Mouse (Mus musculus) retina, adult 2 months (tissue): ENCODE data around the gene Adam26b.
"Not testable (repeated sequence)": the region's sequence is repeated elsewhere in the genome, so short reads cannot be mapped to it uniquely, and the experiment has no call there.

Experiments
- DNase-seq: peaks from one replicate; pipeline ENCODE4 v3.0.0-alpha.2; 2012; ENCODE audit warnings: low read depth, low spot score

Gene Adam26b

DNA sequence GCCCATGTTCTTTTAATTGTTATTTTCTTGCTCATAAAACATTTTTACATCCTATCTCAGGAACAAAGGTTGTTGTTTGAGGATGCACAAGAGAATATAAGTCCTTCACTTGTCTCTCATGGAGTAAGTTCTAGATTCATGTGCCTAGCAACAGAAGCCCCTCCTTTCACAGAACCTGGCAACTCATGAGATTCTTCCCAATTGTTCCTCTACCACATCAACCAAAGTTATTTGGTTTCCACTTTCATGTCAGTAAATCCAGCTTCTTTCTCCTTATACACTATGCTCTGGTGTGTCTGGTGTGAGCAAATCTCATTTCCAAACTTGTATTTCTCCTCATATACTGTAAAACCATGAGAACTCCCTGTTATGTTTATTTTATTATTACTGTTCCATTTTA, at the start of gene Adam26b:
TSS of gene Adam26b (minus strand) at position 101 of the 400 bp plus-strand sequence.
- DNase-seq = not testable (repeated sequence)

DNA sequence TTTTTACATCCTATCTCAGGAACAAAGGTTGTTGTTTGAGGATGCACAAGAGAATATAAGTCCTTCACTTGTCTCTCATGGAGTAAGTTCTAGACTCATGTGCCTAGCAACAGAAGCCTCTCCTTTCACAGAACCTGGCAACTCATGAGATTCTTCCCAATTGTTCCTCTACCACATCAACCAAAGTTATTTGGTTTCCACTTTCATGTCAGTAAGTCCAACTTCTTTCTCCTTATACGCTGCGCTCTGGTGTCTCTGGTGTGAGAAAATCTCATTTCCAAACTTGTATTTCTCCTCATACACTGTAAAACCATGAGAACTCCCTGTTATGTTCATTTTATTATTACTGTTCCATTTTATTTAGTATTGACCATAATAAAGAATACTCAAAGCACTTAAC, 48.7 kb upstream of the Adam26b start, which contains the start of gene Adam26a:
TSS of gene Adam26a (minus strand) at position 101 of the 400 bp plus-strand sequence.
- DNase-seq = not testable (repeated sequence)
